ENCODE assay signal across 8 mouse cellular contexts in genomic region chr9:113645153-113645836, GRCm38 (mm10).
DNase-seq lines count a peak whose midpoint lies in the region; ATAC-seq and TF ChIP-seq lines count a peak whose summit lies in the region.

No protein-coding gene starts in this region.

- H3K4me2 ChIP-seq in kidney, embryonic 15.5 days = no peak overlapping the region
- H3K4me2 ChIP-seq in limb, embryonic 14.5 days (replicated peaks; ENCODE audit: low read depth, low read length, severe bottlenecking) = no peak overlapping the region
- no peak overlapping the region for H3K4me2 ChIP-seq in neural tube, embryonic 15.5 days

- 17% methylated on average over 11 of the region's 11 CpGs for WGBS in kidney, embryonic 15.5 days
- 19% methylated on average over 10 of the region's 11 CpGs for WGBS in limb, embryonic 14.5 days
- WGBS in neural tube, embryonic 15.5 days = 24% methylated on average over 10 of the region's 11 CpGs

- no peak overlapping the region; the same call in 1 of the 2 replicates for H3K27ac ChIP-seq in cortical plate, adult 2 months (ENCODE audit: insufficient read depth, low read length)
- H3K27ac ChIP-seq in kidney, embryonic 15.5 days = no peak overlapping the region
- no peak overlapping the region for H3K27ac ChIP-seq in limb, embryonic 14.5 days (replicated peaks; ENCODE audit: low read depth, low read length)
- H3K27ac ChIP-seq in neural tube, embryonic 15.5 days (replicated peaks) = no peak overlapping the region

- 0 out of 2 replicates have a peak, but pooled peaks cover 2% of the 10 kb centered on the region for H3K4me1 ChIP-seq in cortical plate, adult 2 months (ENCODE audit: control insufficient read depth, insufficient read depth, low read length)
- H3K4me1 ChIP-seq in kidney, embryonic 15.5 days = no peaks in the 10 kb centered on the region
- H3K4me1 ChIP-seq in limb, embryonic 14.5 days (ENCODE audit: control insufficient read depth, insufficient read depth, low read length) = no peaks in the 10 kb centered on the region; the same call in 1 of the 2 replicates
- peaks cover 17% of the 10 kb centered on the region for H3K4me1 ChIP-seq in neural tube, embryonic 15.5 days

- peak; percentile 57 for TF ChIP-seq CTCF in cortical plate, adult 2 months (IDR thresholded peaks at IDR 0.05; ENCODE audit: extremely low read depth, insufficient read depth, low read length)

- peak; percentile 49 for ATAC-seq in activated CD4-positive, CD25-positive, alpha-beta regulatory T cell, adult 4 months
- peak; percentile 65 for ATAC-seq in granulocyte monocyte progenitor cell, adult 5-6 weeks (replicated peaks; ENCODE audit: poor library complexity, severe bottlenecking)
- ATAC-seq in kidney, embryonic 15.5 days (replicated peaks; ENCODE audit: low FRiP score) = 0 out of 2 replicates have a peak, but pooled peaks have one; percentile 24
- ATAC-seq in limb, embryonic 14.5 days (ENCODE audit: low FRiP score, low read depth) = peak; percentile 21
- ATAC-seq in neural tube, embryonic 15.5 days (ENCODE audit: low FRiP score) = peak; percentile 62

- no peak overlapping the region for H3K9ac ChIP-seq in kidney, embryonic 15.5 days
- H3K9ac ChIP-seq in limb, embryonic 14.5 days (ENCODE audit: low read depth, low read length, severe bottlenecking) = no peak overlapping the region
- H3K9ac ChIP-seq in neural tube, embryonic 15.5 days (replicated peaks) = no peak overlapping the region

- H3K36me3 ChIP-seq in kidney, embryonic 15.5 days = no peaks in the 10 kb centered on the region
- H3K36me3 ChIP-seq in limb, embryonic 14.5 days (ENCODE audit: control insufficient read depth, insufficient read depth, low read length) = no peaks in the 10 kb centered on the region
- H3K36me3 ChIP-seq in neural tube, embryonic 15.5 days = no peaks in the 10 kb centered on the region

- peak; percentile 46 for DNase-seq in CD4-positive helper T cell, adult 2 months (ENCODE audit: low read depth, low spot score)
- DNase-seq in limb, embryonic 14.5 days (ENCODE audit: low spot score) = peak; percentile 85
- DNase-seq in thymus, postnatal 14 days = peak; percentile 57

- no peaks in the 10 kb centered on the region for H3K9me3 ChIP-seq in kidney, embryonic 15.5 days (replicated peaks)
- H3K9me3 ChIP-seq in limb, embryonic 14.5 days (ENCODE audit: control insufficient read depth, low read length) = no peaks in the 10 kb centered on the region
- no peaks in the 10 kb centered on the region for H3K9me3 ChIP-seq in neural tube, embryonic 15.5 days (replicated peaks)

- no peak for TF ChIP-seq POLR2A in cortical plate, adult 2 months (IDR thresholded peaks at IDR 0.05; ENCODE audit: extremely low read depth, insufficient read depth, low read length)
- no peak for TF ChIP-seq POLR2A in limb, embryonic 14.5 days (IDR thresholded peaks at IDR 0.05; ENCODE audit: borderline replicate concordance, extremely low read depth, insufficient read depth, insufficient read length)

- H3K4me3 ChIP-seq in cortical plate, adult 2 months (ENCODE audit: insufficient read depth, low read length) = no peak overlapping the region
- H3K4me3 ChIP-seq in kidney, embryonic 15.5 days (replicated peaks) = no peak overlapping the region
- H3K4me3 ChIP-seq in limb, embryonic 14.5 days (replicated peaks; ENCODE audit: low read length) = no peak overlapping the region
- no peak overlapping the region for H3K4me3 ChIP-seq in neural tube, embryonic 15.5 days (replicated peaks)

- H3K27me3 ChIP-seq in kidney, embryonic 15.5 days = no peaks in the 10 kb centered on the region
- no peaks in the 10 kb centered on the region for H3K27me3 ChIP-seq in limb, embryonic 14.5 days (ENCODE audit: control insufficient read depth, insufficient read depth, low read length)
- H3K27me3 ChIP-seq in neural tube, embryonic 15.5 days (replicated peaks) = no peaks in the 10 kb centered on the region
